Mouse (Mus musculus) liver, embryonic 15.5 days (tissue): Measurements from ENCODE around the gene Magix. TPM values are rescaled to one million over a fixed set of nuclear protein-coding genes. Genes with fewer than 3 reads are reported as not detected.

Source experiments
- ATAC-seq: fragments of 200-750 bp; cut with Nextera tagmentation; 2 replicates; pipeline ENCODE4 v1.8.0; 2017; ENCODE audit warnings: moderate number of reproducible peaks, mild to moderate bottlenecking, moderate library complexity; ENCODE audit not compliant: insufficient read depth
- H3K27ac ChIP-seq: fragments of 300-500 bp; sonication (generic); replicated peaks from 2 replicates; pipeline ENCODE4 v1.5.1; 2015; ENCODE audit warnings: mild to moderate bottlenecking, inconsistent platforms
- H3K27me3 ChIP-seq: fragments of 300-500 bp; sonication (generic); 2 replicates; pipeline ENCODE4 v1.6.1; 2015; ENCODE audit warnings: mild to moderate bottlenecking, inconsistent platforms
- H3K36me3 ChIP-seq: fragments of 300-500 bp; sonication (generic); replicated peaks from 2 replicates; pipeline ENCODE4 v1.6.1; 2015; ENCODE audit warnings: moderate library complexity, mild to moderate bottlenecking, inconsistent platforms
- H3K4me1 ChIP-seq: fragments of 300-500 bp; sonication (generic); replicated peaks from 2 replicates; pipeline ENCODE4 v1.6.1; 2015; ENCODE audit warnings: inconsistent platforms
- H3K4me2 ChIP-seq: fragments of 300-500 bp; sonication (generic); 2 replicates; pipeline ENCODE4 v1.6.1; 2015; ENCODE audit warnings: moderate library complexity, mild to moderate bottlenecking, inconsistent platforms
- H3K4me3 ChIP-seq: fragments of 300-500 bp; sonication (generic); replicated peaks from 2 replicates; pipeline ENCODE4 v1.5.1; 2015; ENCODE audit warnings: mild to moderate bottlenecking, inconsistent platforms
- H3K9ac ChIP-seq: fragments of 300-500 bp; sonication (generic); 2 replicates; pipeline ENCODE4 v1.6.1; 2015; ENCODE audit warnings: moderate library complexity, mild to moderate bottlenecking, inconsistent platforms
- H3K9me3 ChIP-seq: fragments of 300-500 bp; sonication (generic); replicated peaks from 2 replicates; pipeline ENCODE4 v1.6.1; 2016; ENCODE audit warnings: inconsistent platforms
- WGBS: fragments of 180-500 bp; shearing (Covaris S2); methylation state at CpG from one replicate; pipeline ENCODE4 v1.1.7; 2015; ENCODE audit warnings: mixed read lengths; ENCODE audit not compliant: insufficient replicate concordance; 5-methylcytosine and 5-hydroxymethylcytosine counted together
- polyA plus RNA-seq: library from polyadenylated mRNA; unstranded; fragments of >200 nt; fragmentation: Nextera tagmentation; extraction: Ambion mirVana; gene quantifications from 2 replicates; pipeline ENCODE4 v1.2.1, GENCODE M21; 2015

Magix gene
- polyA plus RNA-seq, 1 experiment from 2014 or later, result 0.09 TPM

DNA sequence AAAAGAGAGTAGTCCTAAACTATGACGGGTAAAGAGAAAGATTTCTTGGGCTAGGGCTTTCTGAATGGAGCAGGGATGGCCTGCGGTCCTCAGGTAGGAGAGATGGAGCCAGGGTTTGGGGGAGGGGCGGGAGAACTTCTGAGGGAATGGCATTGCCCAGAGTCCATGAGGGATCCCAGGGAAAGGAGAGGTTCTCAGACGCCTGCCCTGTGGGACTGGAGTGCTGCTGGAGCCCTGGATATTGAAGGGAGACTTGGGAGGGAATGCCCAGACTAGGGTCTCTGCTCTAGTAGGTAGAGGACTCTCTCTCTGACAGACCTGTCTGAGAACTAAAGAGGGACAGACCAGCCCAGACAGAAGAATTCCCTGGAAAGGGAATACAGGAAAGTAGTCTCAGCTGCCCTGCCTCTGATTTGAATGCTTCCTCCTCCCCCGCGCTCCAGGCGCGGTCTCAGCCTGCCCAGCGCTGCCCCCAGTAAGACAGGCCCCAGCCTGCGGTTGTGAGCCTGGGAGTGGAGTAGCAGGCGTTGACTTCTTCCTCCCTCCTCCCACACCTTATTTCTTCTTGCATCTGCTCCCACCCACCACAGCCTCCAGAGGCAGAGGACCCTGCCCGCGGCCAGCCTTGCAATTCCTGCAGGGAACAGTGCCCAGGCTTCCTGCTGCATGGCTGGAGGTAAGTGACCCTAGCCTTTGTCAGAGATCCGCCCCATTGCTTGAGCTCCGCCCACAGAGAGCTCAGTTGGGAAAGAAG is 22.8 kb downstream of the Magix start:
- Histone ChIP-seq H3K9ac (no peak overlapping the region), H3K4me2 (peak overlapping the region; percentile 61), H3K27me3 (no peaks in the 10 kb centered on the region), H3K4me3 (peak overlapping the region; percentile 55), H3K36me3 (no peaks in the 10 kb centered on the region), H3K4me1 (no peaks in the 10 kb centered on the region; the same call in 1 of the 2 replicates), H3K9me3 (no peaks in the 10 kb centered on the region), H3K27ac (no peak overlapping the region)
- 0 out of 2 replicates have a peak, but pooled peaks have one; percentile 17 for ATAC-seq
- 28% methylated on average over 15 of the region's 15 CpGs for WGBS

DNA sequence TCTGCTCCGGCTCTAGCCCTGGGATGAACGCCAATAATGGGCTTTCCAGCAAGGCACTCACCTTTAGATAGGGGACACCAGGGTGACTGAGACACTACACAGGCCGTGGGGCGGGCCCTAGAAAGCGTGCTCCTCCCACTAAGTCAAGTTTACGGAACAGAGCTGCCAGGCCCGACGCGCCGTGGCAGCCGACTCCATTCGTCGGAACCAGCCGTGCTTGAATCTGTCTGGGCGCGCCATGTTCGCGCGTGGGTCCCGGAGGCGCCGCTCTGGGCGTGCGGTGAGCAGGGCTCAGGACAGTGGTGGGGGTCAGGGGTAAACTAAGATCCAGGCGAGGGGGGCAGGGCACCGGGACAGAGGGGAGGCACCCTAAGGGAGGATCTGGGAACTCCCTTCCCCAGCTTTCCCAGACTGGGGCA is 23.8 kb downstream of the Magix start, which contains the start of gene Prickle3:
Gene Prickle3, plus strand, starts transcription at position 40 of the 419 bp plus-strand sequence.
- WGBS, result 17% methylated on average over 26 of the region's 26 CpGs
- peak within 1 kb of the TSS; percentile 55 for H3K4me3 ChIP-seq
- no peaks in the 10 kb centered on the region for H3K27me3 ChIP-seq
- H3K4me2 ChIP-seq, result peak within 1 kb of the TSS; percentile 61
- H3K4me1 ChIP-seq, result no peaks in the 10 kb centered on the region; the same call in 1 of the 2 replicates
- H3K9me3 ChIP-seq, result no peaks in the 10 kb centered on the region
- H3K27ac ChIP-seq, result peak within 1 kb of the TSS; percentile 64; the same call in 1 of the 2 replicates
- peak; percentile 67 for ATAC-seq
- H3K36me3 ChIP-seq, result no peaks in the 10 kb centered on the region
- peak within 1 kb of the TSS; percentile 35; the same call in 1 of the 2 replicates for H3K9ac ChIP-seq

DNA sequence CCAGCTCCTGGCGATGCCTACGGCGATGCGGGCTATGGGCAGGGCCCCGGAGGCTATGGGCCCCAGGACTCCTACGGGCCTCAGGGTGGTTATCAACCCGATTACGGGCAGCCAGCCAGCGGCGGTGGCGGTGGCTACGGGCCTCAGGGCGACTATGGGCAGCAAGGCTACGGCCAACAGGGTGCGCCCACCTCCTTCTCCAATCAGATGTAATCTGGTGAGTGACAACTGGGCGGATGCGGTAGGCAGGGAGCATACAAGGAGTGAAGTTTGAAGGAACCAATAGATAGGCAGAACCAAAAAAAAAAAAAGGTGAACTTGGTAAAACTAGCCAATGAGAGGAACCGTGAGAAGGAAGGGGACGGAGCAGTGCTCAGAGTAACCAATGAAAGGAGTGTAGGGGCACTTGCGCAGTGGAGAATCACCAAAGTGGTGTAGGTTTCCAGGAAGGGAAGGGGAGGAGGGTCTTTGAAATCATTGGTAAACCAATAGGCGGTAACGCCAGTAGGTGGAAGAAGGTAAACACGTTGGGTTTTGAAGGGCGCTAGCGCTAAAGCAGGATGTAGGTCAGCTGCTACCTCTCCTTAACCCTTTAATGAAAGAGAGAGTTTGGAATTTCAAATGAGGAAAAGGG is 32.3 kb downstream of the Magix start:
- peak overlapping the region; percentile 95 for H3K27ac ChIP-seq
- H3K4me2 ChIP-seq, result peak overlapping the region; percentile 72
- H3K4me1 ChIP-seq, result peaks cover 15% of the 10 kb centered on the region
- 15% methylated on average over 25 of the region's 25 CpGs for WGBS
- ATAC-seq, result peak; percentile 98
- no peaks in the 10 kb centered on the region for H3K36me3 ChIP-seq
- H3K4me3 ChIP-seq, result peak overlapping the region; percentile 59
- peak overlapping the region; percentile 65 for H3K9ac ChIP-seq
- no peaks in the 10 kb centered on the region for H3K9me3 ChIP-seq
- H3K27me3 ChIP-seq, result peaks cover 8% of the 10 kb centered on the region; the same call in 1 of the 2 replicates

DNA sequence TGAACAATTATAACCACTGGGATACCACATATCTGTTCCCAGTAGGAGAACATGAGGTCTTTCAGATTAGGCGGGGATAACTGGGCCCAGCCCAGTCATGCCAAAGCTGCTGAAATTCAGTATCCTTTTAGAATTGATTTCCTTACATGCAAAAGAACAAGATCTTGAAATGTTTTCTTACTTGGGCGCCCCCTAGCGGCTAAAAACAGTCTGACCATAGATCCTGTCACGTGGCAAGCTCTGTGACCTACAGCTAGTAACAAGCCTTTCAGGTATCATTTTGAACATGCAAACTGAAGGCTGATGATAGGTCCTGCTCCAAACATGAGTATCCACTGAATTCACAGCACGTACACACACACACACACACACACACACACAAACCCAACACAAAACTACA is 35.7 kb downstream of the Magix start:
- Histone ChIP-seq H3K4me3 (no peak overlapping the region), H3K4me2 (no peak overlapping the region), H3K4me1 (peaks cover 15% of the 10 kb centered on the region), H3K27ac (no peak overlapping the region), H3K9me3 (no peaks in the 10 kb centered on the region), H3K36me3 (no peaks in the 10 kb centered on the region), H3K27me3 (peaks cover 30% of the 10 kb centered on the region), H3K9ac (no peak overlapping the region)
- WGBS, result 8% methylated on average over 5 of the region's 5 CpGs
- no peak for ATAC-seq

- Histone ChIP-seq H3K4me3 (no peak overlapping the region), H3K27ac (no peak overlapping the region), H3K9ac (no peak overlapping the region), H3K4me1 (peaks cover 8% of the 10 kb centered on the region; the same call in 1 of the 2 replicates), H3K36me3 (no peaks in the 10 kb centered on the region), H3K4me2 (no peak overlapping the region; the same call in 1 of the 2 replicates), H3K9me3 (no peaks in the 10 kb centered on the region), H3K27me3 (peaks cover 46% of the 10 kb centered on the region)
- WGBS, result 38% methylated on average over 12 of the region's 12 CpGs
- ATAC-seq, result no peak
Measured at GRCm38 (mm10) chrX:7640785-7641184, 40.3 kb downstream of the Magix start.

DNA sequence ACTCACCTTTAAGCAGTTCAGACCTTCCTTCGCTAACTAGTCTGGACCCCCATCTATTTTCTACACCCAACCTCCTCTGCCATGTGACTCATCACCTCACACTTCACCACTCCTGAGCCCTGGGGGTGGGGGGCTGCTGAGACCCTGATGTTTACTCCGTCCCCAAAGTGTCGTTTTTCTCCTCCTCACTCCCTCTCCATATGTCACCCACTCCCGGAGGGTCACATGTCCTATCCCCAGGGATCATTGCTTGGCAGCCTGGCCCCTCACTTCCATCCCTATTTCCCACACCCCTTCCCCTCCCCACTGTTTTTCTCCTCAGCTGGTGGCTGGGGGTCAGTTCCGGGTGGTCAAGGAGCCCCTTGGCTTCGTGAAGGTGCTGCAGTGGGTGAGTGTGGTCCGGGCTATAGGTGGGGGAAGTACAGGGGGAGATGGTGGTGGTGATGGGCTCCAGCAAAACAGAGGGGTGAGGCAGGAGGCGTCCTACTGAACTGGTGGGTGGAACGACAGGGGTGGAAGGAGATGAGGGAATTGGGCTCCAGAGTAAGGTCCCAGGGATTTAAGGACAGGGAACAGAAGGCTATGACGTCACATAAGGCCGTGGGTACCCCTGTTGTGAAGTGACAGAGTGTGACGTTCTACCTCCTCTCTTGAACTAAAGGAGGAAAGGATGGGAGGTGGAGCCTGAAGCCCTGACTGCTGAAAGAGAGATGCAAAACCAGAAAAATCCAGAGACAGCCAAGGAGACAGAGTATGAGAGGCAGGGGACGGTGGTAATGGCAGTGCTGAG is 41.3 kb downstream of the Magix start:
- Histone ChIP-seq H3K4me1 (peaks cover 8% of the 10 kb centered on the region; the same call in 1 of the 2 replicates), H3K4me3 (no peak overlapping the region), H3K4me2 (no peak overlapping the region), H3K9ac (no peak overlapping the region), H3K36me3 (no peaks in the 10 kb centered on the region), H3K9me3 (no peaks in the 10 kb centered on the region), H3K27ac (no peak overlapping the region), H3K27me3 (peaks cover 46% of the 10 kb centered on the region)
- 25% methylated on average over 13 of the region's 13 CpGs for WGBS
- no peak for ATAC-seq

GRCm38 (mm10) chrX:7638401-7639091 is 42.5 kb downstream of the Magix start, which contains the start of gene Syp:
Syp (plus strand) TSS chrX:7638471.
- H3K36me3 ChIP-seq, result no peaks in the 10 kb centered on the region
- no peaks in the 10 kb centered on the region for H3K9me3 ChIP-seq
- WGBS, result 16% methylated on average over 38 of the region's 42 CpGs
- no peak within 1 kb of the TSS for H3K27ac ChIP-seq
- H3K4me2 ChIP-seq, result peak within 1 kb of the TSS; percentile 67
- ATAC-seq, result peak; percentile 79
- no peak within 1 kb of the TSS for H3K9ac ChIP-seq
- H3K4me3 ChIP-seq, result peak within 1 kb of the TSS; percentile 32
- H3K27me3 ChIP-seq, result peaks cover 37% of the 10 kb centered on the region
- peaks cover 8% of the 10 kb centered on the region; the same call in 1 of the 2 replicates for H3K4me1 ChIP-seq

DNA sequence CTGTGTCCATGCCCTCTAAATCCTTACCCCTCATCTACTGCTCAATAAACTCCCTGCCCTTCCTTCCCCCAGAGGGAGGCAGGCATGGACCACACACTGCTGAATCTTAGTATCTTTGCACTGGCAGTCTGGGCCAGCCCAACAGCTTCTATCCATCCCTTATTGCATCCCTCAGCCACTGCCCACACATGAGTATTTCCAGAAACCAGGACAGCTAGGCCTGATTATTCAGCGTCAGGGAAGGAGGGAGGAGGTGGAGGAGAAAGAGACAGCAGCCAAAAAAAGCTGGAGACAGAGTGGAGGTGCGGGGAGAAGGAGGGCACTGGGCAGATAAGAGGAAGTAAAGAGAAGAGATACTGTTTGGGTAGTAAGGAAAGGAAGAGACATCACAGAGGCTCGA is 46.0 kb downstream of the Magix start:
- Histone ChIP-seq H3K9me3 (no peaks in the 10 kb centered on the region), H3K4me2 (no peak overlapping the region), H3K36me3 (no peaks in the 10 kb centered on the region), H3K4me1 (peaks cover 8% of the 10 kb centered on the region; the same call in 1 of the 2 replicates), H3K4me3 (no peak overlapping the region), H3K9ac (no peak overlapping the region), H3K27me3 (peaks cover 15% of the 10 kb centered on the region), H3K27ac (no peak overlapping the region)
- ATAC-seq, result no peak
- 18% methylated on average over 3 of the region's 3 CpGs for WGBS

GRCm38 (mm10) chrX:7632560-7632959 is 48.5 kb downstream of the Magix start:
- Histone ChIP-seq H3K36me3 (no peaks in the 10 kb centered on the region), H3K27me3 (no peaks in the 10 kb centered on the region), H3K27ac (no peak overlapping the region), H3K4me3 (no peak overlapping the region), H3K9me3 (no peaks in the 10 kb centered on the region), H3K9ac (no peak overlapping the region), H3K4me1 (no peaks in the 10 kb centered on the region), H3K4me2 (no peak overlapping the region)
- 54% methylated on average over 6 of the region's 6 CpGs for WGBS
- ATAC-seq, result no peak
